Mouse (Mus musculus): ENCODE data around the gene Pdcd4.

Pdcd4 gene

GRCm38 (mm10) chr19:53892061-53892460 is at the start of gene Pdcd4:
Pdcd4 (plus strand) TSS chr19:53892231.
- DNase-seq (ENCODE audit: low spot score): no peak

GRCm38 (mm10) chr19:53843972-53844371 is 48.1 kb upstream of the Pdcd4 start:
- no peak for DNase-seq (ENCODE audit: low spot score)

GRCm38 (mm10) chr19:53848272-53848995 is 43.6 kb upstream of the Pdcd4 start:
- no peak for DNase-seq (ENCODE audit: low spot score)

- DNase-seq (ENCODE audit: low spot score): no peak
Observed at GRCm38 (mm10) chr19:53850166-53850922, 41.7 kb upstream of the Pdcd4 start.

- no peak for DNase-seq (ENCODE audit: low spot score)
Observed at GRCm38 (mm10) chr19:53851352-53851751, 40.7 kb upstream of the Pdcd4 start.

GRCm38 (mm10) chr19:53851826-53852698 is 40.0 kb upstream of the Pdcd4 start:
- DNase-seq (ENCODE audit: low spot score): no peak

GRCm38 (mm10) chr19:53852699-53853451 is 39.2 kb upstream of the Pdcd4 start:
- DNase-seq (ENCODE audit: low spot score): peak; percentile 76

GRCm38 (mm10) chr19:53854978-53855377 is 37.1 kb upstream of the Pdcd4 start:
- no peak for DNase-seq (ENCODE audit: low spot score)

GRCm38 (mm10) chr19:53855781-53856180 is 36.2 kb upstream of the Pdcd4 start:
- no peak for DNase-seq (ENCODE audit: low spot score)

GRCm38 (mm10) chr19:53856794-53857193 is 35.2 kb upstream of the Pdcd4 start:
- no peak for DNase-seq (ENCODE audit: low spot score)

GRCm38 (mm10) chr19:53857962-53858361 is 34.1 kb upstream of the Pdcd4 start:
- no peak for DNase-seq (ENCODE audit: low spot score)

- no peak for DNase-seq (ENCODE audit: low spot score)
Observed at GRCm38 (mm10) chr19:53859149-53859548, 32.9 kb upstream of the Pdcd4 start.

GRCm38 (mm10) chr19:53859593-53859992 is 32.4 kb upstream of the Pdcd4 start:
- no peak for DNase-seq (ENCODE audit: low spot score)

GRCm38 (mm10) chr19:53861346-53861745 is 30.7 kb upstream of the Pdcd4 start:
- no peak for DNase-seq (ENCODE audit: low spot score)

GRCm38 (mm10) chr19:53862573-53863246 is 29.3 kb upstream of the Pdcd4 start:
- DNase-seq (ENCODE audit: low spot score): no peak

GRCm38 (mm10) chr19:53867238-53867637 is 24.8 kb upstream of the Pdcd4 start:
- no peak for DNase-seq (ENCODE audit: low spot score)

- no peak for DNase-seq (ENCODE audit: low spot score)
Observed at GRCm38 (mm10) chr19:53868125-53868524, 23.9 kb upstream of the Pdcd4 start.

- no peak for DNase-seq (ENCODE audit: low spot score)
Observed at GRCm38 (mm10) chr19:53868796-53869195, 23.2 kb upstream of the Pdcd4 start.

GRCm38 (mm10) chr19:53869427-53870385 is 22.3 kb upstream of the Pdcd4 start:
- no peak for DNase-seq (ENCODE audit: low spot score)

GRCm38 (mm10) chr19:53870568-53870967 is 21.5 kb upstream of the Pdcd4 start:
- DNase-seq (ENCODE audit: low spot score): no peak
